25 mouse cellular contexts compared by ENCODE assay signal in the genomic region with DNA sequence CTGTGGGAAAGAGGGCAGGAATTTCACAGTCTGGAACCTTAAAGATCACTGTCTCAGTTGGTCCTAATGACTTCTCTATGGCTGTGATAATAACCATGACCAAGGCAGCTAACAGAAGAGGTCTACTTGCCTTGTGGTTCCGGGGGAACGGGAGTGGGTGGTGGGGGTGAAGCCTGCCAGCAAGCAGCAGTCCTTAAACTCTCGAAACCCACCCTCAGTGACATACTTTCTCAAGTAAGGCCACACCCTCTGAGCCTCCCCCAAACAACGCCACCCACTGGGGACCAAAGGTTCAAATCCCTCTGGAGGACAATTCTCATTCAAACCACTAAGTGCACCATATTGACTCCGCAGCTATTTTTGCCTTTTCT. TPM values are rescaled to one million over a fixed set of nuclear protein-coding genes. Genes with fewer than 3 reads are reported as not detected.
A peak's percentile ranks its signal among the peaks of the same experiment; 100 is the strongest.
DNase-seq lines count a peak whose midpoint lies in the region; ATAC-seq and TF ChIP-seq lines count a peak whose summit lies in the region.
"Had no signal": no experiment of that assay in that cellular context is flagged by ENCODE, and none has a peak within 500 bp of the region (broad histone marks: within the 10 kb centered on the region; RNA-seq: fewer than 3 reads in every experiment).

No protein-coding gene starts in this region.

- H3K4me3 ChIP-seq in cerebellum, adult 2 months (replicated peaks; ENCODE audit: insufficient read depth, low read depth, low read length): no peak overlapping the region

- H3K27ac ChIP-seq in cerebellum, adult 2 months (ENCODE audit: insufficient read depth, low read length): peak overlapping the region; percentile 94

- DNase-seq in cerebellum, adult 11-12 months: peak; percentile 69
- no peak for DNase-seq in cerebellum, postnatal 25 days
- DNase-seq in cerebellum, adult 2 months: no peak
- no peak for DNase-seq in cerebellum, adult 9-10 months
- DNase-seq in cerebellum, adult 9-11 months: peak; percentile 70
- DNase-seq in cerebellum, adult 11 months: no peak
- DNase-seq in R1 (ENCODE audit: low read depth, low spot score): peak; percentile 19
- DNase-seq: adrenal gland, adult 2 months; adrenal gland, adult 8-10 months; adrenal gland, postnatal 10 days; adrenal gland, postnatal 14 days; adrenal gland, postnatal 25 days; adrenal gland, postnatal 36 days; B cell, adult 2 months had no signal

- no peak for TF ChIP-seq CTCF in cerebellum, adult 2 months (IDR thresholded peaks at IDR 0.05; ENCODE audit: borderline replicate concordance, insufficient read depth, low read depth, low read length)

- no peak for TF ChIP-seq POLR2A in cerebellum, adult 2 months (IDR thresholded peaks at IDR 0.05; ENCODE audit: borderline replicate concordance, insufficient read depth, low read length)

- peaks cover 37% of the 10 kb centered on the region for H3K4me1 ChIP-seq in cerebellum, adult 2 months (ENCODE audit: control insufficient read depth, insufficient read depth, low read length)

- whole genome bisulfite sequencing in cerebellum, adult 2 months: 82% methylated on average over 5 of the region's 5 CpGs

- ATAC-seq in megakaryocyte-erythroid progenitor cell, adult 5-6 weeks (replicated peaks; ENCODE audit: low FRiP score, low TSS enrichment, poor library complexity, severe bottlenecking): no peak
- ATAC-seq: activated CD4-positive, CD25-positive, alpha-beta regulatory T cell, adult 4 months; CD4-positive, CD25-positive, alpha-beta regulatory T cell, adult 4 months; Patski had no signal

- no peaks in the 10 kb centered on the region for H3K27me3 ChIP-seq in cerebellum, adult 2 months (ENCODE audit: control insufficient read depth, insufficient read depth, low read length)

RNA-seq across cellular contexts. Expression of a gene that starts 5.3 kb away (rescaled TPM):
- not detected in 2 replicates for polyA plus RNA-seq in cerebellum, adult 2 months (2012; rRNA removed)
- not detected in 2 replicates for total RNA-seq in megakaryocyte-erythroid progenitor cell, adult 5-6 weeks (2014; fragmentation: Nextera tagmentation)
- total RNA-seq in megakaryocyte-erythroid progenitor cell, adult 5-6 weeks (2017): not detected in 2 replicates
- total RNA-seq: adrenal gland, adult 18-20 months; adrenal gland, adult 2 months; adrenal gland, adult 8-10 months; adrenal gland, postnatal 10 days; adrenal gland, postnatal 14 days; adrenal gland, postnatal 25 days; adrenal gland, postnatal 36 days; adrenal gland, postnatal 4 days; CH12.LX; ES-E14; MEL had no signal
- polyA plus RNA-seq: activated CD4-positive, CD25-positive, alpha-beta regulatory T cell, adult 4 months; adrenal gland, adult 2 months; brain, embryonic 14.5 days; CD4-positive, CD25-positive, alpha-beta regulatory T cell, adult 4 months; G1E; Patski had no signal

Comparison
In these comparisons a context has a peak if more than half of its experiments do, and no peak if none do; other contexts are left out.
1. DNase-seq: peak in cerebellum, adult 11-12 months (single experiment), cerebellum, adult 9-11 months (single experiment) and R1 (single experiment); none in cerebellum, postnatal 25 days (0 of 2), cerebellum, adult 2 months (0 of 2), cerebellum, adult 9-10 months (single experiment) and cerebellum, adult 11 months (single experiment).